Mouse (Mus musculus): ENCODE data around the gene Map7.
A peak's percentile ranks its signal among the peaks of the same experiment; 100 is the strongest.

Map7 gene

DNA sequence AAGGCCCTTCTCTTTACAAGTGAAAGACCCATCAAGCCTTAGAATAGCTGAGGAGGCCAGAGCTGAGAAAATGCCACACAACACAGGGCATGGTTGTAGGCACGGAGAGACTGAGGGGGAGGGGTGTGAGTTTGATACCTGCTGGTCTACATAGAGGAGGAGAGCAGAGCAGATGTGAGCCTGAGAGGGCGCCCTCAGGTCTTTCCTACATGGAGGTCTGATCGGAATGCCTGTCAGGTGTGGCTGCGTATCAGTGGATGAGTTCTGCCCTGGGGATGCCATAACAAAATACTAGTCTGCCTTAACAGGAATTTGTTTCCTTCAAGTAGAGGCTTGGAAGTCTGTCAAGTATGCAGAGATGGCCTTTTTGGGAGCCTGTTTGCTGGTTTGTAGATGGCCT is 37.0 kb downstream of the Map7 start:
- ATAC-seq (ENCODE audit: low TSS enrichment): no peak

DNA sequence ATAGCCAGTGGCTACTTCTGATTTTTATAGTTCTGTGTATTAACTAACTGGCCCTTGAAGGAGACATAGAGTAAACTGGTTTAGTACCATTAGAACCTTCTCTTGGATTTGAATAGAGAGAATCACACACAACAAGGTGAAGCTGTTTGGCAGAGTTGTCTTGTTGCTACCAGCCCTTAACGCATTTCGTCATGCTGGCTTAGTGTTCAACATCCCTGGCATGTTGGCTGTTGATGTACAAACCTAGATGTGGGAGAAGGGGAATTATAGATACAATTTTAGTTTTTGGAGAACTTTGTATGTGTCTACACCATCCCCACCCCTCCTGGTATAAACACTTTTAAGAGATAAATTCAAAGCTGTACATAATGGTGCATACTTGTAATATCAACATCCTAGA is 37.5 kb downstream of the Map7 start:
- ATAC-seq (ENCODE audit: low TSS enrichment): no peak

DNA sequence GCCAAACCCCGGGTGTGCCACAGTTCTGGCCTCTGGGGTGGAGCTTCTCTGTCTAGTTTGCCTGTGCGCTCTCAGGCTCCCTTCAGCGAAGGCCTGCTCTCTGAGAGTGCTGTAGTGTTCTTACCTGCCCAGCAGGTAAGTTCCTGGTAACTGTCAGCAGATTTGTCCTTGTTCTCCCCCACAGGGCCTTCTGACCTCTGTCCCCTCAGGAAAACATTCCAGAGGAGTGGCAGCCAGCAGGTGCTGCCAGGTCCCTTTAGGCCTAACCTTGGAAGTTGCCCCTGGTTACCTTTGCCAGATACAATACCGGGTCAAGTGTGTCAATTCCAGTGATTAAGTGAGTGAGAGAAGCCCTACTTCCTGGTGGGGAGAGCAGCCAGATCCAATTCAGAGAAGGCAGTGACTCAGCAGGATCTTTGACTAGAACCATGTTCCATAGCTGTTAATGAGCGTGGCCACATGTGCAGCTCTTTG is 38.6 kb downstream of the Map7 start:
- no peak for ATAC-seq (ENCODE audit: low TSS enrichment)

DNA sequence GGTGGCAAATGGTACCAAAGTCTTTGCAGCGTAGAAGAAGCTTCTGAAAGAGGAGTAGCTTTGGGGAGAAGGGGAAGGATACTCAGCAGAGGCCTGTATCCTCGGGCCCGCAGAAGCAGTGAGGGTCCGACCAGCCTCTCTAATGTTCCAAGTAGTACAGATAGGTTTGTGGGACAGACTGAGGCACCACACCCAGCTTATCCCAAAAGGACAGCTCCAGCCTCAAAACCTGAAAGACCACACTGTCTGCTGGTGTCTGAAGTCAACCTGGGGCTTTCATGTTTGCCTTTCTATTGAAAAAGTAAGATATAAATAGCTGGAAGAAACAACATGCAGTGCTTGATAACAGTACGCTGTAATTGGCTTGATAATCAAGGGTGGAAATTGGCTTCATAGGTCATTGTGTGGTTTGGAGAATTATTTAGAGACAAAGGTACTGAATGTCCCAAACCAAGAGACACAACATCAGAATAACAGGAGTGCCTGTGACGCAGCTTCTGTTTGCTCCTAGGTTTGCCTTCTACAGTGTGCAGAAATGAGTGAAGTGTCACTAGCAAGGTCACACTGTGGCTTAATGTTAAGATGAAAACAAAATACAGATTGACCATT is 42.0 kb downstream of the Map7 start:
- ATAC-seq (ENCODE audit: low TSS enrichment): no peak

DNA sequence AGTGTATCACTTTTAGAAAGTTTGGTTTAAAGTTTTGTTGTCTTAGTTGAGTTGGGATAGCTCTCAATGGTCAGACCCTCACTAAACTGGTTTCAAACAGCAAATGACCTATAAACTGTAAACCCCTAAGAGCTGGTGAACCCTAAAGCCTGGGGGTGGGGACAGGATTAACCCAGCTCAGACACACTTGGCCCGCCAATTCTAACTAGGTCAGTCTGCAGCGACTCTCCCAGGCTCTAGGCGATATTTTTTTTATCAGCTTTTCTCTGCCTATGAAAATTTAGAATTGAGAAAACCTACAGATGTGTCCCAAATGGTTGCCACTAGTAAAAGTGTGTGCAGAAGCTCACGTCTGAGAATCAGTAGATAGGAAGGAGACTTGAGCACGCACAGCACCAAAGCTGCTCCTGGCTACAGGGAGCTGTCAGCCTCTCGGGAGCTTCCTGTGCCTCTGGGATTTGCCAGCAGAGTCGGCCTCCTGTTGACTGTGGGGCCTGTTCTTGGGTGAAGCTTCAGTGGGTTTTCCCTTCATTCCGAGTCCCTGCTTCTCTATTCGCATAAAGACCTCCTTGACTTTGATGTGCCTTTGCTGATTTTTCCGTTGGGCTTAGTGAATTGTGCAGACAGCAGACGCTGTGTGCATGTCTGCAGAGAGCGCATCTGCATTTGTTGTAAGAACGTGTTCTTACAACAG is 46.7 kb downstream of the Map7 start:
- no peak for ATAC-seq (ENCODE audit: low TSS enrichment)

DNA sequence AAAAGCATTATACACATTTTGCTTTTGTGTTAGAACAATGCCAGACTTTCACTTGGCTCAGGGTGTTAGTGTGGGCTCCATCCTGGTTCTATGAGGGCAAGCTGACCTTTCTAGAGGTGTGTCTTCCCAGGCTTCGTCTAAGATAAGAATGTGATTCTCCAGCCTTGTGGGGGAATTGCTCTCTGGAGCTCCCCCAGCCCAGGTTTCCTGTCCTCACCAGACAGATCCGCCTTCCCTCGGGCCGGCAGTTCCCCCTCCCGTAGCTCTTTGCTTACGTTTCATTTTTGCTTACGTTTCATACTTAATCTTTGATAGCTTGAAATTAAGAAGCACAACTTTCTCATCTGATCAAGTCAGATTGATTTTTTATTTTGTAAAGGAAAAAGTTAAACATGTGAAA is 48.8 kb downstream of the Map7 start:
- ATAC-seq (ENCODE audit: low TSS enrichment): no peak

DNA sequence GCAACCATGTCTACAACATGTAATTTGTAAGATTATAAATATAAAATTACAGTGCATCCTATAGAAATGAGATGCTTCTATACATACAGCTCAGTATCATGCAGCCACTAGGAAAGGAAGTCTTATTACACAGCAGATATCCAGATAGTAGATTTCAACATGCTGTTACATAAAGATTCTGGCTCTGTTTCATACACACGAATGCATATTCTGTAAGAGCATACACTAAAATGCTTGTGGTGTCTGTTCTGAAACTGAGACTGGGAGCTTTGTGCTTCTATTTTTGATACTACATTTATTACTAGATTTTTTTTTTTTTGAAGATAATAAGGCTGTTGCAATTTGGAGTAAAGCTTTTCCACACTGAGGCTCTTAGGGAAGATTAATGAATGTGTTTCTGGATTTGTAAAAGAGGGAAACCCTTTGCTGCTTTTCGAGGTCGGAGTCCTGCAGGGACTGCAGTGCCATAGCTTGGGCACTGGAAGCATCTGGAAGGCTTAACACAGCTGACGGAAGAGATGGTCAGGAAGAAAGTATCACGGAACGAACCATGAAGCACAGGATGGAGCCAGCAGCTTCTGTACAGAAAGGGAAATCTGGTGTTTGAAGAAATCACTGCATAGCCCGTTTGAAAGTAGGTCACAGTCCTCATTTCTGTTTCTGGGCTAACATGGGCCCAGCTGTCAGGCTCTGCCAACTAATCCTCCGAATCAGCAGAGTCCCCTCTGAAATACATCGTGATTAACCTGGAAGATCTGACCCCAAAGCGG is 50.9 kb downstream of the Map7 start:
- ATAC-seq (ENCODE audit: low TSS enrichment): peak; percentile 60

DNA sequence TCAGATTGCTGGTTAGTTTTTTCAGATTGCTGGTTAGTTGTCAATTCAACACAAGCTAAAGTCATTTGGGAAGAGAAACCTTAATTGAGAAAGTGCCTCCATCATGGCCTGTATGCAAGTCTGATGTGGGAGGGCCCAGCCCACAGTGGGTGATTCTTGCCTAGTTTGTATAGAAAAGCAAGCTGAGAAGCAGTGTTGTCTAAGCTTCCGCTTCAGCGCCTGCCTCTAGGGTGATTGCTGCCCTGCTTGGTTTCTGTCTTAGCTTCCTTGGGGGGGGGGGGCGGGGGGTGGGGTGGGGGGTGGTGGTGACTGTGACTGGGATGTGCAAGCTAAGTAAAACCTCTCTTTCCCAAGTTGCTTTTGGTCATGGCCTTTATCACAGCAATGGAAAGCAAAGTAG is 53.0 kb downstream of the Map7 start:
- ATAC-seq (ENCODE audit: low TSS enrichment): no peak

DNA sequence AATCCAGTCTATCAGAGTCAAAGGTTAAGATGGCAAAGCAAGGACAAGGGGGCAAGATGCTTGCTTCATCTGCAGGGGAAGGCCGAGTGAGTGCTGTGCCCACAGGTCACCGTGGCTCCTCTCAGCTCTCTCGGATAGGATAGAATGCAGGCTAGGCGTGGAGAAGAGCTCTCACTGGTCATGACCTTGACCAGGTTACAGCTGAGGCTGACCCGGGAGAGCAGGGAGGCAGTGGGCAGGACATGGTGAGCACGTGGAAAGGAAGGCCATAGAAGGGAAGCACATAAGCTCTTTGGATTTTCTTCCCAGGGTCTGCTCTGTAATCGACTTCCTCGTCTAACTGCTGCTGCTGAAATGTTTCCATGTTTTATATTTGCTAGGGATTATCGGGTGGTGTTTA is 53.9 kb downstream of the Map7 start:
- no peak for ATAC-seq (ENCODE audit: low TSS enrichment)

DNA sequence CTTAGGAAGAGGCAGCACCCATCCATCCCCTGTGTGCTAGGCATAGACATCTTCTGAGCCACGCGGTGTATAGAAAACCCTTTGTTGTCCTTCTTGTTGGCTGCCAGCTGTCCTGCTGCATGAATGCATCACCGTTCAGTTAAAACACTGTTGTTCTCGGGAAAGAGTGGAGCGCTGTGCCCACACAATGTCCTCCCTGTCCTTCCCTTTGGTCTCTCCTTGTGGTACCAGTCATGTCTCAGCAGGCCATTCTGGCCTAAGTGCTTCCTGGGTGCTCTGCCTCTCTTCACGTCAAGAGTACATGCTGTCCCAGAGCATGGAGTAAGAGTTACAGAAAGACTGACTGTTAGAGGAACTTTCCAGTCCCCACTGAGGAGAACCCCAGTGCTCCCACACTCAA is 54.5 kb downstream of the Map7 start:
- peak; percentile 58 for ATAC-seq (ENCODE audit: low TSS enrichment)

DNA sequence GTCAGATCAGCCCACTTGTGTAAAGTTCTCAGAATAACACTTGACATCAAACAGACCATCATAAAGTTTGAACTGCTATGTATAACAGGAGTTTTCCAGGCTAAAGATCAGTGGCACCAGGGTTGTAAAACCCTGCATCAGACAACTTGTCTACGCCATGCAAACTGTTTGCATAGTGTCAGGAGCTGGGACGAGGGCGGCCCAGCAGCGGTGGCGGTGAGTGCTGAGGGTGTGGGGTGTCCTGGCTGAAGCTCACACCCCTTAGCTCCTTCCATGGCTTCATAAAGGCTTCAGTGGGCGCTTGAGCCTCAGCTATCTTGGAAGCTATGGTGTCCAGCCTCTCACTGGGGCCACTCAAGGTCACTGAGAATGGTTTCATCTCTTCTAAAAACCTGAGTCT is 55.2 kb downstream of the Map7 start:
- ATAC-seq (ENCODE audit: low TSS enrichment): no peak

DNA sequence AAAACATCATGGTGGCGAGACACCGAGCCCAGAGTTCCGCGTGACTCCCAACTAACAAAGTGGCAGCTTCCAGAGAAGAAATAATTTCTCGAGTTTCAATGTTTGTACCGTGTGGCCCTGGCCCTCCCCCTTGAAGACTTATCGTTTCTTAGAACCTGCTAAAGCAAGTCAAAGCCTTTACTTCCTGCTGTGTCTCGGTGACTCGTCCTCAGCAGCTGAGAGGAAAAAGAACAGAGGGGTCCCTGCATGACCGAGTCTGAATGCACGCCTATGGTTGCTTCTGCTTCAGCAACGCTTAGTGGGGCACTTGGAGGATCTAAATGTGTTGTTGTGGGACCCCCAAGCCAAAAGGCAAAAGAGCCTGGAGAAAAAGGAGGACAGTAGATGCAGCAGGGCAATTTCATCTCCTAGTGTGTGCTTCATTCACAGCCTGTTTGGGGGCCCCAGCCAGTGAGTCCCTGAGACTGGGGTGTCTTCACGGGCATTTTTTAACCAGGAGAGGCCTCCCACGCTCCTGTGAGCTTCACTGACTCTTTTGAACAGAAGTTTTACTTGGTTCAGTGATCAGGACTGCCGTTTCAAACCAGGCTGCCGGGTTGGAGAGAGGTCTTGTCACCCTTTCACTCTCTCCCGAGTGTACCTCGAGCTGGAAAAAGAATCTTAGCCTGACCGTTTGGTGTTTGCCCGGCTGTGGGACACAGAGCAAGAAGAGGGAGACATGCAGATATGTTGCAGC is 56.6 kb downstream of the Map7 start:
- no peak for ATAC-seq (ENCODE audit: low TSS enrichment)

DNA sequence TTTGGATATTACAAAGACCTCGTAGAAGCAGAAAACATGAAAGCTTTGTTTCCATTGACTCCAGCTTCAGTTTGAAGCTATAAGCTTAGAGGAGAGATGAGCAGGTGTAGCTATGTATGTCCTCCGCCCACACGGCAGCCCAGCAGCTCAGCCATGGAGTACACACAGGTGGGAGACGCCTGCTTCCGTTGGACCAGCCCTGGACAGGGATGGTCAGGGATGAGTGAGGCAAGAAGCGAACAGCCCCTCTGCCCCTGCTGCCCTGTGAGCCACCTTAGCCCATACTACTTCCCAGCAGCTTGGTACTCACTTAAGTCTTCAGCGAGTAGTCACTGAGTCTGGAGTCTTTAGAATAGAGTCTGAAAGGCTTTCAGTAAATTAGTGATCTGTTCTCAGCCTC is 58.7 kb downstream of the Map7 start:
- ATAC-seq (ENCODE audit: low TSS enrichment): no peak

DNA sequence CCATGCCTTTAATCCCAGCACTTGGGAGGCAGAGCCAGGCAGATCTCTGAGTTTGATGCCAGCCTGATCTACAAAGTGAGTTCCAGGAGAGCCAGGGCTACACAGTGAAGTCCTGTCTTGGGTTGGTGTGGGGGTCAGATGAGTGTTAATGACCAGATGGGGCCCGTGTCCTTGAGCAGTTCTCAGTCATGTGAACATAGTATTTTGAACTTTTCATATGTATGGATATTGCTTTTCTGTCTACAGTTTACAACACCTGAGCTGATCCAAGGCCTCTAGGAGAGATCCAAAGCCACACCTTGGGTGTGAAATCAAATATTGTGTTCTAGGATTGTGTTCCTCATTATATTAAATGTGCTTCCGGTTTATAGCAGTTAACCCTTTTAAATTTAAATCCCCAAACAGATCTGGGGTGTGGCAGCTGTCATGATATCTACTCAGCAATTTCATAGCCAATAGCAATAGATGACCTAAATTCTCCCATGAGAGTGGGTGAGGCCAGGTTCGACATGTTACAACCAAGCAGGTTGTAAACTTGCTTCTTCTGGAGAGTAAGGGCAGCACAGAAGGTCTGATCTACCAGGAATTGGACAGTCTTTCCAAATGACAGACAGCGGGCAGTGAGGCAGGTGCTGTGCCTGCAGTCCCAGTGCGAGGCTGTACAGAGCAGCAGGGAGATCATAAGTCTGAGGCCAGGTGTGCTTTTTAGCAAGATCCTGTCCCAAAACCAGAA is 61.5 kb downstream of the Map7 start:
- no peak for ATAC-seq (ENCODE audit: low TSS enrichment)

DNA sequence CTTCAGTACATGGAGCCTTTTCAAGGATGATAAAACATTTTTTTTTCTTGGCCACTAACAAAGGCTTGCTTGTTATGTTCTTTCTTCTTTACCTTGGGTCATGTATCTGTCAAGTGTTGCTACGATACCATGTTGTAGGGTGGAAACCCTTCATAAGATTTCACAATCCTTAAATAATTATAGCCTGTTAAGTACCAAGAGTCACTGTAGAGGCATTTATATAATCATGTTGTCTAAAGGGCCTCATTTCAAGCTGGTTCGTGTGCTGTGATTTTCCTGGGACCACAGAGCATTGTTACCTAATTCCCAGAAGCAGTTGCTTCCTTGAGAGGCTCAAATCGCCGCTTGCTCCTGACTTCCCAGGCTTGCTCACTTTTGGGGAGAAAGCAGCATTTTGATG is 66.1 kb downstream of the Map7 start:
- ATAC-seq (ENCODE audit: low TSS enrichment): no peak

DNA sequence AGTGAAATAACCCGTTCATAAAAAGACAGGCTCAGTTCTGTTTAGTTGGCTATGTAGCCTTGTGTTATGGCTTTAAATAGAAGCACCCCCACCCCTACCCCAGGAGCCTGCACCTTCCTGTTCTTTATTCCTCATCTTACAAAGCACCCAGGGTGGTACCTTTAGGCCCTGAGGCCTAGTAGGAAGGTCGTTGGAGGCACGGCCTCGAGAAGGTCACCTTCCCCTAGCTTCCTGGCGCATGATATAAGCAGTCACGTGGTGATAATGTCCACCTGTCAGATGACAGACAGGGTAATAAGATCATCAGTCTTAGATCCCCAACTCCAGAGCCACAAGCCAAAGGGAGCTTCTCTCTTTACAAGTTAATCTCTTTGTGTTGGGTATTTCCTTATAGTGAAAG is 68.7 kb downstream of the Map7 start:
- ATAC-seq (ENCODE audit: low TSS enrichment): no peak

DNA sequence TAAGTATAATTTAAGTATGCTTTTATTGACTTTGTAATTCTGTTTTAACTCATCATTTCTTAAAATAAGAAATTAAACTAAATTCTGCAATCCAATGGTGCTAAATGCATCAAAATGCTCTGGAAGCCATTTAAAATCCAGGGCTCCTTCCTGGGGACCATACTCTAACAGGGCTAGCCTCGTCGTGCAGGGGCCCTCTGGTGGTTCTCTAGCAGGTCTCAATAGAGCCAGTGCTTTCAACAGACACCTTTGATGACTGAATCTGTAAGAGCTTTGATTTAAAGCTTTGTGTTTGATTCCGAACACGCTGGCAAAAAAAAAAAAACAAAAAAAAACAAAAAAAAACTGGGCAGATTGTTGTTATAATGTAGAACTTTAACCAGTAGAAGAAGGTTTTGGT is 70.6 kb downstream of the Map7 start:
- no peak for ATAC-seq (ENCODE audit: low TSS enrichment)

DNA sequence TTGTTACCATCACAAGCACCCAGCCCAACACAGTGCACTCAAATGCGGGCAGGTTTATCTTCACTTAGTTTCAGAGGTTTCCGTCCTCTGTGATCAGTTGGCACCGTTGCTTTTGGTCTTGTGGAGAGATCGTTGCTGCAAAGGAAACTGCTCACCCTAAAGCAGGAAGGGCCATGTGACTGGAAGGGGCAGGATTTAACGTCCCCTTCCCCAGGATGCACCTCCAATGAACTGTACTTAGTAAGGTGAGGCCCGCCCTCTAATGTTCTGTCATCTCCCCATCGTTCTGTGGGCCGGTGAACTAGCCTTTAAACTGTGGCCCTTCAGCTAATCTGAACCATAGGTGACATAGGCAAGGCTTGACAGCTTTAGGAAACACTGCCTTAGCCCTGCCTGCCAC is 71.3 kb downstream of the Map7 start:
- no peak for ATAC-seq (ENCODE audit: low TSS enrichment)

DNA sequence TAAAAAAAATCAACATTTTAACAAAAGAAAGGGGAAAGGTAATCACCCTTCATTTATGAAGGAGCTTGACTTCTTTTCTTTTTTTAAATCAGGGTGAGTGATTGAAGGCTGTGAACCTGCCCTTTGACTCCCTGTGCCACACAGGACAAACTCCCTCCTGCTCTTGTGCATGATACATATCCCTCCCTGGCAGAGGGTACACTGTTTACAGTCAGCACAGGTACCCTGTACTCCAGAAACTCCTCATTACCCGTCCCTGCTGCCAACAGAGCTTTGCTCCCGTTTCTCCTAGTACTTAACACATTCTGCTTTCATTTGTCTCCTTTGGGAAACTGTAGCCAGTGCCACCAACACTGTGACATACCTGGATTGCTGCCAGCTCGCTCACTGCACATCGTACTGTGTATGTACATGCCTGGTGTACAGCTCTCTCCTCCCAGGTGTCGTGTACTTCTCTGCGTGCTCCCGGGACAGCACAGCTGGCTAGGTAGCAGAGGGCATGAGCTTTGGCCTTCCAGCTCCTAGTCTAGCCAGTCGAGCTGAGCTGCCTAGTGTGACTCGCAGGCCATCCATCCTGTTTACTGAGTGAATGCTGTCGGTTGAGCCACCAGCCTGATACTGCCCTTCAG is 72.3 kb downstream of the Map7 start:
- ATAC-seq (ENCODE audit: low TSS enrichment): no peak

DNA sequence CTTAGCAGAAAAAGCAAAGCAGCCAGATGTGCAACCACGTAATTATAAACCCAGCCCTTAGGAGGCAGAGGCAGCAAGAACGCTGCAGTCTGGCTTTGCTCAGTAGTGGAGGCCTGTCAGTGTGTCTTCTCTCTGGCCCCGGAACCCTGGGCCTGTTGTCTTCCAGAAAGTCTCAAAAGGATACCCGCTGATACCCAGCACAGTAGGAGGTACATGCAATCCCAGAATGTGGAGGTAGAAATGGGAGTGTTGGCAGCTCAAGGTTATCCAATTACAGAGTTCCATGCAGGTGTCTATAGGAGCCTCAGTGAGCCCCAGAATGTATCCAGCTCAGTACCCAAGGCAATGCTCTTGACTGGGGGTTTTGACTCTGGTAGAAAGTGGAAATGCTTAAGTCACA is 73.7 kb downstream of the Map7 start:
- no peak for ATAC-seq (ENCODE audit: low TSS enrichment)

DNA sequence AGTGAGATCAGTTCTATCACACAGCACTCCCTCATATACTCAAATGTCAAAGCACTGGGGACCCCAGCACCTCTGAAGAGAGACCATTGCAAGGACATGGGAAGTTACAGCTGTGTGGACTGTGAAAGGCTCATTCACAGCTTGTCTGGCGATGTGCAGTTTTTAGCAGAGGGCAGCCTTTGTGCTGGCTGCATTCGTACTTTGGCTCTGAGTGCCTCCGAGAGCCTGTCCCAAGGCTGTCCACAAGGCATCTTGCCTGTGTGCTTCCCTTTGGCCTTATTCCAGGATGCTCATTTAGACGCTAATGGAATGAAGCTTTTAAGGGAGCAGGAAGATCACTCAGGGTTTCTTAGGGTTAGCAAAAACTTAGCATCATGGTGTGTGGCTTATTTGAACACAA is 78.5 kb downstream of the Map7 start:
- ATAC-seq (ENCODE audit: low TSS enrichment): peak; percentile 21; the same call in 1 of the 2 replicates

Data from frontal cortex, adult (tissue).